Mouse (Mus musculus) forebrain, postnatal 0 days (tissue): ENCODE measurements at regions not wholly inside any gene's neighbourhood (a gene's known extent, or its start where the extent isn't known, plus 50 kb on each side); places are given as distances from the start of the nearest gene placed in this dataset.
A peak's percentile ranks its signal among the peaks of the same experiment; 100 is the strongest.

Experiments
- ATAC-seq: fragments of 200-750 bp; cut with Nextera tagmentation; 2 replicates; pipeline ENCODE4 v1.8.0; 2017; ENCODE audit warnings: mild to moderate bottlenecking, moderate library complexity
- DNase-seq: peaks from one replicate; pipeline ENCODE4 v3.0.0-alpha.2; 2015
- H3K27ac ChIP-seq: fragments of 300-500 bp; sonication (generic); 2 replicates; pipeline ENCODE4 v1.5.1; 2014; ENCODE audit warnings: low read depth, mild to moderate bottlenecking, antibody characterized with exemption, low read length, moderate library complexity, mixed read lengths
- H3K27me3 ChIP-seq: fragments of 300-500 bp; sonication (generic); 2 replicates; pipeline ENCODE4 v1.6.1; 2014; ENCODE audit warnings: mild to moderate bottlenecking, low read length, mixed read lengths; ENCODE audit not compliant: insufficient read depth
- H3K36me3 ChIP-seq: fragments of 300-500 bp; sonication (generic); 2 replicates; pipeline ENCODE4 v1.6.1; 2014; ENCODE audit warnings: mild to moderate bottlenecking, moderate library complexity; ENCODE audit not compliant: insufficient read depth
- H3K4me1 ChIP-seq: fragments of 300-500 bp; sonication (generic); 2 replicates; pipeline ENCODE4 v1.6.1; 2014; ENCODE audit warnings: antibody characterized with exemption; ENCODE audit not compliant: insufficient read depth
- H3K4me2 ChIP-seq: fragments of 300-500 bp; sonication (generic); 2 replicates; pipeline ENCODE4 v1.6.1; 2014; ENCODE audit warnings: low read depth, mild to moderate bottlenecking, moderate library complexity
- H3K4me3 ChIP-seq: fragments of 300-500 bp; sonication (generic); 2 replicates; pipeline ENCODE4 v1.5.1; 2014; ENCODE audit warnings: low read depth, low read length, mixed read lengths
- H3K9ac ChIP-seq: fragments of 300-500 bp; sonication (generic); 2 replicates; pipeline ENCODE4 v1.6.1; 2014; ENCODE audit warnings: mild to moderate bottlenecking
- H3K9me3 ChIP-seq: fragments of 300-500 bp; sonication (generic); 2 replicates; pipeline ENCODE4 v1.6.1; 2016; ENCODE audit warnings: low read length
- CTCF ChIP-seq: sonication (generic); IDR thresholded peaks from 2 replicates; pipeline ENCODE4 v1.5.1; 2016; ENCODE audit warnings: antibody characterized with exemption, control low read depth, low read depth
- WGBS: fragments of 180-500 bp; shearing (Covaris S2); extraction: QIAGEN DNeasy Blood & Tissue Kit; methylation state at CpG from one replicate; pipeline ENCODE4 v1.1.7; 2014; 5-methylcytosine and 5-hydroxymethylcytosine counted together

DNA sequence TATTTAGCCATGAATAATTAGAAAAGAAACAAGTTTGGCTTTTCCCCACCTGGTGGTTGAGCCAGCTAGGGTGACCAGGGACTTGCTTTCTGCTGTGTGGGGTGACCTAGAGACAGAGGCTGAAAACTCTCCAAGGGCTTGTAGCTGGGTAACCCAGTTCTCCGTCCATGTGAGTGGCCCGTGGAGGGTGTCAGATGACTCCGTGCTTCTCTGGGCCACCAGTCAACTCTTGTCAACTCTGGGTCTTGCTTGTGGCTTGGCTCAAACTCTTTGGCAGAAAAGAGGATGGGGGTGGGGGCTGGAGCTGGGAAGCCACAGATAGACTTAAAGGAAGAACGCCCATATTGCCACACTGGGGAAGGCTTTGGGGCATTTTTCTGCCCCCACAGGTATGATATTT is 547.3 kb upstream of the Gm19410 start:
- no peaks in the 10 kb centered on the region for H3K9me3 ChIP-seq
- no peaks in the 10 kb centered on the region for H3K36me3 ChIP-seq
- DNase-seq (no peak), ATAC-seq (no peak)
- 84% methylated on average over 4 of the region's 4 CpGs for WGBS
- H3K4me3 ChIP-seq, result no peak overlapping the region
- no peak for TF ChIP-seq CTCF
- no peak overlapping the region for H3K4me2 ChIP-seq
- no peaks in the 10 kb centered on the region for H3K4me1 ChIP-seq
- H3K27me3 ChIP-seq, result no peaks in the 10 kb centered on the region
- no peak overlapping the region for H3K9ac ChIP-seq
- H3K27ac ChIP-seq, result no peak overlapping the region

DNA sequence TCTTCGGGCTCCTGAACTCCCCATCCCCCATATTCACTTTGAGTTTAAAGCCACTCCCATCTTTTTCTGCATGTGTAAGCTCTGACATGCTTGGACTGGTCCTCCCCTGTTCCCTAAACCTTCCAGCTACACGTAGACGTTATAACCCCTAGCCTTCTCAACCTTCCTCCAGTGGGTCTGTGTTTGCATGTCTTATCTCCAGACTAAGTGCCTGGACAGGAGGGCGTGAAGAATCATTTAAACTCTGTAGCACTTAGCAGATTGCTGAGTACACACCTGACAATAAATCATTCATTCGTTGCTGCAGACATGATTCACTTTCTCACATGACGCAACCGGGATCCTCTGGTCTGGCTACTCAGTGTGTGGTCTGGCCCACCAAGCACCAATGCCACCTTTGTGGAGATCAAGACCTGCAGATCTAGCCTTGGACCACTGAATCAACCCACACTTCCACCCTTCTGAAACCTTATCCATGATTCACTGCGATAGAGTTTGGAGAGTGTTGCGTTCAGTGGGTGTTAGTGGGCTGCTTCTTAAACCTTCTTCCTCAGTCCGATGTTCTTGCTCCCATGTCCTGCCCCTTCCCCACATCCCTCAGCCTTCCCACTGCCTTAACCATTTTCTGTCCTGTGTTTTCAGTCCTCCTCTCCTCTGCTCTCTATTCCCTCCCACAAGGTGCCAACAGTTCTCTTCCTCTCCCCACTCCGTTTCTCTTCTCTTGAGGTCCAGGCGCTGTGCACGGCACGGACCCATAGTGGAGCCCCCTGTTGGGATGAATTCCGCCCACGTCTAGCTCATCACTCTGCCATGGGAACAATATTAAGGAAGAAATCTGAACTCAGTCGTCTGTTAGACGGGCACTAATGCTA is 541.3 kb upstream of the Gm19410 start:
- WGBS, result 83% methylated on average over 18 of the region's 18 CpGs
- Histone ChIP-seq H3K9ac (no peak overlapping the region), H3K27ac (no peak overlapping the region), H3K4me1 (no peaks in the 10 kb centered on the region), H3K4me3 (no peak overlapping the region), H3K9me3 (no peaks in the 10 kb centered on the region), H3K27me3 (no peaks in the 10 kb centered on the region), H3K4me2 (no peak overlapping the region), H3K36me3 (no peaks in the 10 kb centered on the region)
- no peak for TF ChIP-seq CTCF
- DNase-seq (no peak), ATAC-seq (no peak)

DNA sequence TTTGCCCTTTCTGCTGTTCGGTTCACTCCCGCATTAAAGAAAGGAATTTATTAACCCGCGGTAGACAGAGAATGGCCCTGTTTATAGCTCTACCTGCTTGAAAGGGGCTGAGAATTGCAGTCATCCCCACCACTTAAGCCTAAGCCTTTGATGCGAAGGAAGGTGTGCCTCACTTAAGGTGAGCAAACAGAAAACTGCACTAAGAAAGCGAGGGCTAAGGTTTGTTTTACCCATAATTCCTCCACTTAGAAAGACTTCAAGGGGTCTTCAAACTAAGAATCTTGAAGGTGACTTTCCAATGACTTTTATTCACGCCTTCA is 540.7 kb upstream of the Gm19410 start:
- no peaks in the 10 kb centered on the region for H3K9me3 ChIP-seq
- no peaks in the 10 kb centered on the region for H3K27me3 ChIP-seq
- no peak for ATAC-seq
- H3K27ac ChIP-seq, result no peak overlapping the region
- TF ChIP-seq CTCF, result no peak
- no peak for DNase-seq
- WGBS, result 82% methylated on average over 7 of the region's 7 CpGs
- H3K4me2 ChIP-seq, result no peak overlapping the region
- H3K4me1 ChIP-seq, result no peaks in the 10 kb centered on the region
- no peaks in the 10 kb centered on the region for H3K36me3 ChIP-seq
- no peak overlapping the region for H3K9ac ChIP-seq
- no peak overlapping the region for H3K4me3 ChIP-seq

DNA sequence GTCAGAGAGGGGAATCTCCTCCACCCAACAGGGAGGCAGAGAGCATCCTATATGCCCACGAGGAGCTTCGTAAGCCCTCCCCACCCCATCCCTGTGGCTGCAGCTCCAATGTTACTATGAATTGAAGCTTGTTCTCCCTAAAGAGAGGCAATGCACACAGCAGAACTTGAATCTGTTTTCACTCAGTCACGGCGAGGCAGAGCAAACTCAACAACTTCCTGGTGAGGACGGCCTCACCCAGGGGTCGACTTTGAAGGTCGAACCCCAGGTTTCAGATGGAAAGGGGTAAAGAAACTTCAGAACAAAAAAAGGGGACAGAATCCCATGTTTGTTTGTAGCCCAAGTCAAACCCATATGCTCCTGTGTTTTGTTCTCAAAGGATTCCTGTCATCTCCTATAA is 538.5 kb upstream of the Gm19410 start:
- Histone ChIP-seq H3K4me2 (no peak overlapping the region), H3K9ac (no peak overlapping the region), H3K4me3 (no peak overlapping the region), H3K27me3 (no peaks in the 10 kb centered on the region), H3K9me3 (no peaks in the 10 kb centered on the region), H3K36me3 (no peaks in the 10 kb centered on the region), H3K4me1 (no peaks in the 10 kb centered on the region), H3K27ac (no peak overlapping the region)
- no peak for TF ChIP-seq CTCF
- no peak for DNase-seq
- WGBS, result 89% methylated on average over 7 of the region's 7 CpGs
- ATAC-seq, result no peak

DNA sequence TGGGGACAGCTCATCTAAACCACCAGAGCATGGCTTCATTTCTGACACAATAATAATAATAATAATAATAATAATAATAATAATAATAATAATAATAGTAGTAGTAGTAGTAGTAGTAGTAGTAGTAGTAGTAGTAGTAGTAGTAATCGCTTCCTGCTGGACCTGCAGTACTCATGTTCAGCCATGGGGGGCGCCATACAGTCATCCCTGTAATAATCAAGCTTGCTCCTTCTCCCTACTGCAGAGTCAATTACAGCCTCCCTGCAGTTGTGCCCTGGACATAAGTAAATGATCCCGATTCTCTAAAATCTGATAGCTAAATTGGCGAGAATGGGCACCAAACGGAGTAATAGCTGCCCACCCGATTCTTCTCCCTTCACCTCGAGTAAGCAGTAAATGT is 537.1 kb upstream of the Gm19410 start:
- 84% methylated on average over 7 of the region's 7 CpGs for WGBS
- Histone ChIP-seq H3K27me3 (no peaks in the 10 kb centered on the region), H3K9ac (no peak overlapping the region), H3K4me3 (no peak overlapping the region), H3K9me3 (no peaks in the 10 kb centered on the region), H3K36me3 (no peaks in the 10 kb centered on the region), H3K27ac (no peak overlapping the region), H3K4me1 (no peaks in the 10 kb centered on the region), H3K4me2 (no peak overlapping the region)
- DNase-seq (no peak), ATAC-seq (no peak)
- peak; percentile 13; the same call in 1 of the 2 replicates for TF ChIP-seq CTCF

DNA sequence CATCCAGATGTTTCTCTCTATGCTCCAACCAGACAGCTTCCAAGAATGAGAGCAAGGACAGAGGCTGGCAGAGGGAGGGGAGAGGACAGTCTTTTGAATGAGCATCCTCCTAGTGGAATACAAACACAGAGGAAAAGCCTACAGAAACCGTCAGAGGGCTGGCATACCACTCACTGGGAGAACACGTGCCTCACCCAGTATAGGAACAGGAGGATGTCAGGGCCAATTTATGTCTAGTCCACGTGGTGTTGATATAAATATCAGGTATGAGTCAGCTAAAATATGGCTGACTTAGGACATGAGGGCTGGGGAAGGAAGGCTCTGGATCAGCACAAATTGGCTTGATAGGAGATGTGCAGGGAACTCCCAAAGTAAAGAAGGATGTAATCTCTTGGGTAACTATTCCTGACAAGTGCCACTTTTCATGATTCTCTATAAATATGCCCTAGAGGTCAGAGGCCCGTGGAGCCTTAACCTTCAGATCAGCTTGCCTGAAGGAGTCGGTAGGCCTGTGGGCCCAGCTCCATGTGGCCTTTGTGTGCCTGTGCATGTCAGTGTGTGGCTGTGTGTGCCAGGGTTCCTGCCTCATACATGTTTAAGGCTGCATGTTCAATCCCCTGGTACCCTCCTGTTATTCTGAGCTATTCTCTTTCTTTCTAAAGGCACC is 531.9 kb upstream of the Gm19410 start:
- 57% methylated on average over 5 of the region's 5 CpGs for WGBS
- TF ChIP-seq CTCF, result no peak
- Histone ChIP-seq H3K4me3 (no peak overlapping the region), H3K27me3 (no peaks in the 10 kb centered on the region), H3K4me2 (no peak overlapping the region), H3K4me1 (no peaks in the 10 kb centered on the region), H3K9ac (no peak overlapping the region), H3K27ac (0 out of 2 replicates have a peak overlapping the region, but pooled peaks have one; percentile 35), H3K9me3 (no peaks in the 10 kb centered on the region), H3K36me3 (no peaks in the 10 kb centered on the region)
- DNase-seq (no peak), ATAC-seq (0 out of 2 replicates have a peak, but pooled peaks have one; percentile 42)

DNA sequence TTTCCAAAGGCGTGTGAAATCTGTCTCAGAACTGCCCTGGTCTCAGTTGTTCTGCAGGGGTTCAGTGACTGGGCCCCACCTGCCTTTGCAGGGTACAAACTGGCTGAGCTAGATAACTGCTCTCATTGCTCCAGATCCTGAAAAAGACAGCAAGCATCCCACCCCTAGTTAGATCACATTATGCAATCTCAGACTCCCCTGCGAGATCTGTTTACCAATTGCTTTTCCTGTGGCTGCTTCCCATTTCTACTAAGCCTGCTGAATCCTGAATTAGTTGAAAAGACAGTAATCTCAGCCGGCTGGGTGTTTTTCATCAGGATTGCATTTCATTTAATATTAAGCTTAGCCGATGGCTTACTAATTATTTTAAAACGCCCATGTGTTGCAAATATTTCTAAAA is 531.2 kb upstream of the Gm19410 start:
- no peak overlapping the region for H3K4me3 ChIP-seq
- H3K36me3 ChIP-seq, result no peaks in the 10 kb centered on the region
- H3K27me3 ChIP-seq, result no peaks in the 10 kb centered on the region
- H3K27ac ChIP-seq, result 0 out of 2 replicates have a peak overlapping the region, but pooled peaks have one; percentile 35
- H3K9ac ChIP-seq, result no peak overlapping the region
- 45% methylated on average over 5 of the region's 5 CpGs for WGBS
- no peaks in the 10 kb centered on the region for H3K4me1 ChIP-seq
- H3K9me3 ChIP-seq, result no peaks in the 10 kb centered on the region
- no peak for ATAC-seq
- peak; percentile 38 for DNase-seq
- no peak for TF ChIP-seq CTCF
- H3K4me2 ChIP-seq, result no peak overlapping the region
